Mouse (Mus musculus): ENCODE results near the gene Abcc4.

Abcc4 gene

DNA sequence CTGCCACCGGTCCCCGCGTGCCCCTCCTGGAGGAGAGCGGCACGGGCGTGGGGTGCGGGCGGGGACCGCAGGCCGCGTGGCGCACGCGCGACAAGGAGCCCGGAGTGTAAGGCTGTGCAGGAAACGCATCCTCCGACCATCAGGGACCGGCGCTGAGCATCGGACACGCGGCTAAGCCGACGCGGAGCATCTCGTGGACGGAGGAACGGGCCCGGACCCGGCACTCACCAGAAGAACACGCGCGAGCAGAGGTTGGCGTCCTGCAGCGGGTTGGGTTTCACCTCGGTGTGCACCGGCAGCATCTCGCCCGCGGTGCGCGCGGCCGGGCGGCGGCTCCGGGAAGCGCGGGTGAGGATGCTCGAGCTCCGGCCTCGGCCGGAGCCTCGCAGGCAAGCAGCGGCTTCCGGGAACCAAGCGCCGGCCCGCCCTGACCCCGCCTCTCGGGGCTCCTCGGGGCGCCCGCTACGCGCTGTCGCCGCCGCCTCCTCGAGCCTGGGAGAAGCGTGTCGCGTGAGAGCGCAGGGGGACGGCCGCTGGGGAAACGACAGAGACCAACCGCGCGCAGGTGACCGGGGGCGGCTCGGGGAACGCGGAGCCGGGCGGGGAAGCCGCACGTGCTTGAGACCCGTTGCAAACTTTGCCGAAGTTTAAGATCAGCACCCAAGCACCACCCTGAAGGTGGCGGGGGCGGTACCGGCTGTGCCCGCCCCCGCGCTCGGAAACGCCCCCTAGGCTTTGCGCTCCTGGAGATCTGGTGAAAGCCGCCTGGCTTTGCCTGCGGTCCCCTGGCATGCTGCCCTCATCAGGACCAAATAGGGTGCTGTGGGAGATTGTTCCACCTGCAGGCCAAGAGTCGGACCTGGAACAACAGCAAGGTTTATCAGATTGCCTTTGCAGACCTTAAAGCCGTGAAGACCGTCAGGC is at the start of gene Abcc4:
TSS of gene Abcc4 (minus strand) at position 412 of the 924 bp plus-strand sequence.
- peak; percentile 33 to 54 for DNase-seq (ENCODE audit: low spot score in 2 of 2)

DNA sequence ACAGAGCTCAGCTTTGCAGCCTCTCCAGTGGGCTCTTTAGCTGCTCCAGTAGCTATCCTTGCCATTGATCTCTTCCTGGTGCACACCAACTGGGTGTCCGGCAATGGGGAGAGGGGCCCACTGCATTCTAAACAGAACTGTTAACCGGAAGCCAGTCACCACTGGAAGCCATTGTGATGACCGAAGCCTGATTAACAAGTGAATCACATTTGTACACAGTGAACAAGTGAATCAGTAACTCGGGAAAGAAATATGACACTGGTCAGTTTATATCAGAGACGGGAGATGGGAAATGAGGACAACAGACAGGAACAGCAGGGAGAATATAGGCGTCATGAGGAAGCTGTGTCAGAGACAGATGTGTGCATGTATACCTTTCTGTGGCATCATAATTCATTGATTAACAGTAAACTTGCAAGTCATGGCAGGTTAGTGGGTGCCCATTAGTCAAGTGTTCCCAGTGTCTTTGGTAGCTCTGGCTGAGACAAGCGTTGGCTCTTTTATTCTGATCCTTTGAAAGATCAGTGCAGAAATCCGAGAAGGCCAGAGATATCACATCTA is 45.3 kb upstream of the Abcc4 start:
- no peak for DNase-seq (ENCODE audit: low spot score in 2 of 2)

DNA sequence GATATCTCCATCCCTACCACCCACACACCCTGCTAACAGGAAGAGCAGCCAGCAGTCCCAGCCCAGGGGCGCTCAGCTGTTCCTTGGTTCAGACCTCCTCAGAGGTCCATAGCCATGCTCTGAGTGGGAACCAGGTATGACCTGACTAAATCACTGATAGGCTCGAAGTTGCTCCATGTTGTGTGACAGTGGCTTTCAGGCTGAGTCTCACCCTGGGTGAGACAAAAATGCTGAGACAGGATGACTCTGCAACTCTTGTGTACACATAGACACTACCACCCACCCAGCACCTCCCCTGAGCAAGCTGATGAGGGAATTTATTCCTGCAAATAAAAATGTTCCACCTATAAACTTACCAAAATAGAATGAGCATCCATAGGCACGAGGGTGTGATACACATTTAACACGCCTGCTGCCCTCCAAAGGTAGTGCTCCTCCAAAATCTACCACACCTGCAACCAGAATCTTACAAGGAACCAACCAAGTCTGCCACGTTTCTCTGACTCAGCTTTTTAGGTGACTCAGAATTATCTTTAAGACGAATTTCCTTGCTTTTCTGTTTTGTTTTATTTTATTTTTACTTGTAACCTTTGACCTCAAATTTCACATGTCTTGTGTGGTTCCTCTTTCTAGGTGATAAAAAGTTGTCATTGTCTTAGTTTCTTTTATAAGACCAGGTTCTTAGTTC is 44.6 kb upstream of the Abcc4 start:
- no peak for DNase-seq (ENCODE audit: low spot score in 2 of 2)

DNA sequence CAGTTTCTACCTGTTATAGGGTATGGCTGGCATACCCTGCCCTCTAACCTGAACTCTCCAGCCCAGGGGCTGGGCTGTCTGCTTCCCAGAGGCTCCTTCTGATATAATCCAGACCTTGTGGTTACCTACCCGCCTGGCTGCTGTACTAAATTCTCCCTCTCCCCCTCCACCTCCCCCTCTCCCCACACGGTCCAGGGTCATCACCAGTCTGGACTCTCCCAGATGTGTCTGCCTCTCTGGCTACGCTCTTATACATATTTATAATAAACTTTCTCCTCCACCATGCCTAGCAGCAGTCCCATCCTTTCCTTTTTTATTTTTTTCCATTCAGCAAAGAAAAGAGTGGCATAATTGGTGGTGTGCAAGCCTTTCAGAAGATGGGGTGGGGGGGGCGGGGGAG is 43.7 kb upstream of the Abcc4 start:
- DNase-seq (ENCODE audit: low spot score in 2 of 2), result no peak

DNA sequence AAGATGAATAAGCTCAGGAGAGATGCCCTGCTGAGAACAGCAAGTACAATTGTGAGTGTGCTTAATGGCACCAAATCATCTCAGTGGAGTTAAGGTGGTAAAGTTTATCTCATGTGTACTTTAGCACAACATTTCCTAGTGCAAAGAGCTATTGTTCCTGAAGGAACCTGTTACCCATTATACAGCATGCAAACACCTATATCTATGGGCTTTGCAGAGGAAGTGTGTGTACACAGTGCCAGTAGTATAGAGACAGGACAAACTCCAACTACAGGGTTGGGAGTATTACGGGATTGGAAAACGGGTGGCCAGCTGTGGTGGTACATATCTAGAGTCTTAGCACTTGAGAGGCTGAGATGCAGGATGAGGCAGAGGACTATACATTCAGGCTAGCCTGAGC is 43.0 kb upstream of the Abcc4 start:
- no peak for DNase-seq (ENCODE audit: low spot score in 2 of 2)

DNA sequence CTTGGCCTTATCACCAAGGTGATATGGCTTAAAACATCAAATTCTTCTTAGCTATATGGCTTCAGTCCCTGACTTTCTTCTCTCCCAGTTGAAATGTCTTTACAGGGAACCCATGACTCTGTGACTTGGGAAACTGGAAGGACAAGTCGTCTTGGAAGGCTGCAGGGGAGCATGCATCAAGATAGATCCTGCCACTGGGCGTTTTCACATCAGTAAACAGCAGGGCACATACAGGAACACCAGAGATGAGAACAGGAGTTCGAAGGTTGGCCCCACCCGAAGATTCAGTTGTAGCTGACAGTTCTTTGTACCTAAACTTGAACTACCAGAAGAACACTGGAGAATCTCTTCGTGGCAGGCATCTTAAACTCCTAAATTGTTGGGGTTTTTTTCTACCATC is 36.8 kb upstream of the Abcc4 start:
- DNase-seq (ENCODE audit: low spot score in 2 of 2), result no peak

DNA sequence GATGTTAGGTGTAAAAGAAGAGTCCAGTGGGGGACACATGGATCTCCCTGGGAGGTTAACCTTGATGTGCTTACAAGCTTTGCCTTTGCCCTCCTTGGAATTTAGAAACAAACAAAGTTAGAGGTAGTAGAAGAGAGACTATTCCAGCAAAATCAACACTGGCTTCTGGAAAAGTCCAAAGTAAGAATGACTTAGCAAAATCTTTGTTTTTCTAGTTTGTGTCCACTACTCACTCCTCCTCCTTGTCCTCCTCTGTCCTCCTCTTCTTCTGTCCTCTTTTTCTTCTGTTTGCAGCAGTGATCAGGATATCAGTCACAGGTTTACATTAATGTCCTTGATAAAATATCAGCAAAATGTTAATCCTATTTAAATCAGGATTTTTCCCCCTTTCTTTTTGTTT is 35.8 kb upstream of the Abcc4 start:
- no peak for DNase-seq (ENCODE audit: low spot score in 2 of 2)

DNA sequence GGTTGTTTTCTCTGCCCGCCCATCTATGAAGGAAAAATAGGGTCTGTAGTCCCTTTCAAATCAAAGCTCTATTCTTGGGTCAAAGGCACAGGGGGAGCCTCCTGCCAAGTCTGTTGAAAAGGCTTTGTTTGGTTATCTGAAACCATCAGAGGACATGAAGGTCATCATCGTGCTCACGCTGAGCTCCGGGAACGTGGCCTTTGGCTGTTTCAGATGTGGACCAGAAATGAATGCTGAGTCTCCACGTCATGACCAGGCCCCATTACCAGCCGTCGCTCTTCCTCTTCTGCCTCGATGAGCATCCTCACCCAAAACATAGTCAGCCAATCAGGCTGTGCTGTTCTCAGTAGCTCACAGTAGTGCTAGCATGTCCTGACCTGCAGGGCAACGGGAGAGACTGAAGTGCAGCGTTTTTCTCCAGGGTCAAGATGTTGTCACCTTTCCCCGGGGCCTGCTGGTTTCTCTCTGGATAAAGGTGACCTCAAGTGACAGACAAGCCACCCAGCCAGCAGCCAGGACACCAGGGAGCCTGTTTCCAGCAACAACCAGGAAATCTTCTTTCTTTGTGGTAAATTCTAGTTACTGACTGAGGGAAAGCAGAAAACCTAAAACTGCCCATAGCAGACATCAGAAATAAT is 31.4 kb upstream of the Abcc4 start:
- DNase-seq (ENCODE audit: low spot score in 2 of 2), result no peak

DNA sequence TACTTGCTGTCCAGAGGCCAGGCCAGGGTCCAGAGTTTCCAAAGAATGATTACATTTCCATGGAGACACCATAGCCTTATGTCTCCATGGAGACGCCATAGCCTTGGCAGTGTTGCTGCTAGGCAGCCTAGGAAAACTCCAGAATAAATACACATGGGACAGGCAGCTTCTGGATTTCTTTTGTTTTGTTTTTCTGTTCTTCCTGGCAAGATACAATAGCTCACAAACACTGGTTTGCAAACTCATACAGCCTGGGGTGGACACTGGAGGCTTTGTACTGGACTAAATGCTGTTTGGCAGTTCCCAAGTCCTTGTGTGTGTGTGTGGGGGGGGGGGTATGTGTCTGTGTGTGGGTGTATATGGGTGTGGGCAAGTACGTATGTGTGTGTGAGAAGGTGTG is 29.1 kb upstream of the Abcc4 start:
- DNase-seq (ENCODE audit: low spot score in 2 of 2), result no peak

DNA sequence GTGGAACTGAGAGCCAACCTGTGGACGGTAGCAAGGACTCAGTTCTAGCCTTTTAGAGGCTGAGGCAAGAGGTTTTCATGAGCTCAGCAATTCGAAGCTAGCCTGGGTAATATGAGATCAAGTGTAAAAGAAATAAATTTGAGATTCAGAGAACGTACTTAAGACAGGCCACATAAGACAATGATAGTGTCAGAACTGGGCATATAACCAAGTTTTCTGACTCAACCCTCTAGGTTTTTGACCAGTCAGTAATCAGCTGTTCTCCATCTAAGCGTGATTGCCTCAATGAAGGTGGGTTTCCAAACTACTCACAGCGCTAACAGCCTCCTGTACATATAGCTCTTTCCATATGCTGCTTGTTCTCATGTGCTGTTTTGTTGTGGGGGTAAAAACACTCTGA is 27.1 kb upstream of the Abcc4 start:
- no peak for DNase-seq (ENCODE audit: low spot score in 2 of 2)

DNA sequence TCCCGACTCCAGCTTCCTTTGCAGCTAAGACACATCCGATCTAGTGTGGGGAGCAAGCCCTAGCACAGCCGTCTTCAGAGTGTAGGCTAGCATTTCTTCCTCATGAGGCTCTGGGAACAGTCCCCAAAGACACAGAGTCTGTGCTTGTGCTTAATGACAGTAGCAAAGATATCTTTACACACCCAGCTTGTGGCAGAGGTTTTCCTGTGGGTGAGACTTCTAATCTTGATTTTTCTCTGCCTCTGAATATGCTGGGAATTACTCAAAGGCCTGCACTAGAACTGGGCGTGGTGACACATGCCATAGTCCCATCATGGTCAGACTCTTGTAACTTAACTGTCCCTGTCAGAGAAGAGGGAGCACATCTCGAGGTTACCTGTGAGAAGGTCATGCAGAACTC is 24.6 kb upstream of the Abcc4 start:
- no peak for DNase-seq (ENCODE audit: low spot score in 2 of 2)

DNA sequence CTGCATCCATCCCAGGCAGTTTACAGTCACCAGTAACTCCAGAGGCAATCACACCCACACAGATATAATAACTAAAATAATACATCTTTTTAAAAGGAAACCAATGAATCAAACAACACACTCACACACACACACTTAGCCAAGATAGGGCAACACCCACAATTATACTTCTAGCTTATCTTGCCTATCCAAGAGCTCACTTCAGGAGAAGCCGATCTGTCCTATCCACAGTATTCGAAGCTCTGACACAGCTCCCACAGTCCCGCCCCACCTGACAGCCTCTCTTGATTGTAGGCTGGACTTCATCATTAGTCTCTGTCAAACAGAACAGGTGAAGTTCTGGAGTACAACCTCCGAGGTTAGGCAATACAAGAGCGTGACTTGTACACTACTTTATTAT is 19.4 kb upstream of the Abcc4 start:
- DNase-seq (ENCODE audit: low spot score in 2 of 2), result no peak

DNA sequence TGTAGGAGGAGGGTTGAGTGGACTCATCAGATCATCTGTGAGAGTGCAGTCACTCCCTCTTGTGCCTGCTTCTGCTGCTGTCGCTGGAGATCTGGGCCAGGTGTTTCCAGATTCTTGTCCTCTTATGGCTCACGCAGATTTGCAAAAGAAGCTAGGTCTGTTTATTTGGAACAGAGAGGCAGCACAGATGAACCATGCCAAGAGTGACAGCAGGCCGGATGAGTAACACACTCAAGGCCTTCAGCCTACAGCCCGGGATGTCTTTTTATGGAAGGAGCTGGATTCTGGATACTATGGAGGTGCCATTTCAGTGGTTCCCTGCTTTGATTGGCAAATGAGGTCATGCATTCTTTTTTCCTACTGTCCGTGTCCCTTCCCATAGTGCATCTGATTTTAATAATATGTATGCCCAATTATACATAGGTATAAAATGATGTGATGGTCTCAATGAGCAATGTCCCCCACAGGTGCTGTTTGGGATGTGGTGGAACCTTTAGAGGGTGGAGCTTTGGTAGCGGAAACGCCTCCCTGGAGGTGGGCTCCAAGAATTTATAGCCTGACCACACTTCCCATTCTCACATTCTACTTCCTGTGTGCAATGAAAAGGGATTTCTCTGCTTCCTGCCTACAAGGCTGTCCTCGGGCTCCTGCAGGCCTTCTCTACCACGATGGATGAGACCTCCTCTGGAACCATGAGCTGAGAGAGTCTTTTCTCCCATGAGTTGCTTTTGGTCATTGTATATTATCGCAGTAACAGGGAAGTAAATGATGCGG is 18.1 kb upstream of the Abcc4 start:
- no peak for DNase-seq (ENCODE audit: low spot score in 2 of 2)

DNA sequence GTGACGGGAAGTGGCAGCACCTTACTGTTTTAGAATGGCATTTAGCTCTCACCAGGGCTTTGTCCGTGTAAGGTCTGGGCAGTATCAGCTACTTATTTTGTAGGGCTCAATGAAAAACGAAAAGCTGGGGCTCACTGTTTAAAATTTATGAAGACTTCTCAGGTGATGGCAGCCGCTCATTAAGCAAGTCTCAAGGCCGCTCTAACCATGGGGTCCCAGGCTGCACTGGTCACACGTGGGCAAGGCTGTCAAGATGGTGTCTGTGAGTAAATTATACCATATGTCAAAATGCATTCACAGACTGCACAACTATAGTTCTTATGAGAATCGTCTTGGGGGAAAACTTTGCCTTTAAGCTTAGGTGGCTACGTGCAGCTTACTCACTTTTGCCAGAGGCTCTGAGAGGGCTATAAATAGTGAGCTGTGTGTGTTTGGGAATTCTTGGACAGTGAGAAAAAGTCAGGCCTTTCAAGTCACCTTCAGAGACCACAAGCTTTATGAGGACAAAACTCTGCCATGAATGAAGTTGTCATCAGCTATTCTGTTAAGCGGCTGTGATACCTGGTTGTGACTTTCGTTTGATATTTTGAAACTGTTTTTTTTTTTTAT is 13.7 kb upstream of the Abcc4 start:
- DNase-seq (ENCODE audit: low spot score in 2 of 2), result no peak

DNA sequence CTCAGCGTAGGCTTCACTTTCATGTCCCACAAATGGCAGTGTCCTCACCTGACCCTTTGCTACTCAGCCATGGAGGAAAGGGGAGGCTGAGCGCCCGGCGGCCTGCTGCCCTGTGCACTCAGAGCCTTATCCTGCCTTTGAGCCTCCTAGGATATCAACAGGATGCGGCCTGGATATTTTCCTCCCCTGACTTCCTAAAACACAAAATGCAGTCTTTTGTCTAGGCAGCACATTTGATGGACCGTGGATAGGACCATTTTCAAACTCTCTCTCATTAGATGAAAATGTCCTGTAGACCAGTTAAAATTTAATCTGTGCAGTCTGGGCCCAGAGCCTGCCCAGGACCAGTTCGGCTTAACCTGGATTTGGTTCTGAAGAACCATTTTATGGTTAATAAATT is 12.6 kb upstream of the Abcc4 start:
- no peak for DNase-seq (ENCODE audit: low spot score in 2 of 2)

DNA sequence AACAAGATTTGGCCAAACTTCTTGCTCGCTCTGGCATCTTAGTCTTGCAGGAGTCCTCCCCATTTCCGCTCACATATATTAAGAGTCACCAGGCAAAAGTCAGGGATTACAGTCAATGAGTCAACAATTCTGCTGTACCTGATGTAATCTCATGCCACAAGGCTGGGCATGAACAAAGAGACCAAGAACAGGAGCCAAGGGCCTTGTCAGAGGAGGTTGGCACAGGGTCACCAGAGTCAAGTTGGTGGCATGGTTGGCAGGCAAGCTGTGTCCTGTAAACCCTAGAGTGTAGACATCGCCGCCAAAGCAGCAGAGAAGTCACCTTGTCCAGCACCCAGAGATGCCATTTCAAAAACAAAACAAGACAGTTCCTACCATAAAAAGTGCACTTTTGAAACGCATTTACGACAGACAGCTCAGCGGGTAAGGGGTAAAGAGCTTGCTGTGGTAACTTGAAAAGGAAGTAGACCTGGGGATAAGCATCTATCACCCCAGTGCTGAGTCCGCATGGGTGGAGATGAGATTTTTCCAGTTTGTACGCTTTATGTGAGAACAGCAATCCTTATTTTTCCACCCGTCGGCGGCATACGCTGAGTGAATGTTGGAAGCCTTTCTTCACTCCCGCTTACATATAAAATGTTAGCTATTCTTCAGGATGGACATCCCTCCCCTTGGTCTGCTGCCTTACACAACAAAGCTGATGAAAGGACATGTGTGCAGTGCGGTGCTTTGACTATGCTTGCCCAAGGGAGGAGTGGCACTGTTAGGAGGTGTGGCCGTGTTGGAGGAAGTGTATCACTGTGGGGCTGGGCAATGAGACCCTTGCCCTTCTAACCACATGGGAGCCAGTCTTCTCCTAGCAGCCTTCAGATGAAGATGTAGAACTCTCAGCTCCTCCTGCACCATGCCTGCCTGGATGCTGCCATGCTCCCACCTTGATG is 10.6 kb upstream of the Abcc4 start:
- no peak for DNase-seq (ENCODE audit: low spot score in 2 of 2)

DNA sequence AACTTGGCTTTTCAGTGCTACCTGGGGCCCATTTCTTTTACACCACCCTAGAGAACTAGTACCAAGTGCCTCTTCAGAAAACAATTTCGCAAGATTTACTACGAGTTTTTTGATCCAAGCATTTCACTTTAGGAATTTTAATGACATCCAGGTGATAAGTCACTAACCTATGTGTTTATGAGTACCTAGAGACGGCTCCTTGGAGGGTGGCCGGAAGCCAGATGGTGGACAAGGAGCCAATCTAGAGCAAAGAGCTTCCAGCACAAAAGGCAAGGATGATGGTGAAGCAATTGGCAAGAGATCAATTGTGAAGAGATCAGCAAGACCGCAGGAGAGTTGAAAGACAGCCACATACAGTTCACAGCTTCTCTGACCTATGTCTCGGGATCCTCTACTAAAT is 8.7 kb upstream of the Abcc4 start:
- DNase-seq (ENCODE audit: low spot score in 2 of 2), result no peak

DNA sequence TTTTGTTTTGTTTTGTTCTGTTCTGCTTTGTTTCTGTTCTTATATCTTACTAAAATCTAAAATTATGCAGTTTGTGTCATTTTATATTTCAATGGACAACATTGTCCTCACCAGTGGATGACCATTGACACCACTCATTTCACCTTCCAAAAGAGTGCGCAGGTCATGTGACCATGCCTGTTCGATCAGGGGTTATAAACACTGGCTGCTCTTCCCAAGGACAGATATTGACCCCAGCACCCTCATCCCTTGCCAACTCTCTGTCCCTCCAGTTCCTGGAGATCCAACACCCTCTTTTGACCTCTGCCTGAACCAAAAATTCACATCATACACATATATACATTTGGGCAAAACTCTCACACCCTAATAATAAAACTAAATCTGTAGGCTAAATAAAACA is 8.3 kb upstream of the Abcc4 start:
- no peak for DNase-seq (ENCODE audit: low spot score in 2 of 2)

DNA sequence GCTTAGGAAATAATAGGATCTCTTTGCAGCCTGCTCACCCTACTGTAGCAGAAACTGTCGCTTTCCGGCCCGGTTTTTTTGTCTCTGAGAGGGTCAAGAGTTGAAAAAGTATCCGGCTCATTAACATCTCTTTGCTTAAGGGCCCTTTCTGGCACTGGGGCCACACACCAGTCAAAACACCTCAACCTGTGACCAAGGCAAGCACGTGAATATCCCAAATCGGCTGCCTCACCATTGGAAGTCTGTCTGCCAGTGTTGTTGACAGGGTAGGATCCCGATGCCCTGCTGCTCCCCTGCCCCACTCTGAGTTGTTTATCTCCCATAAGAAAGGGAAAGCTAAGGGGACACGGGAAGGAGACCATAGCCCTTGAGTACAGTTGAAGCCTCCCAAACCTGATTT is 7.8 kb upstream of the Abcc4 start:
- no peak for DNase-seq (ENCODE audit: low spot score in 2 of 2)

DNA sequence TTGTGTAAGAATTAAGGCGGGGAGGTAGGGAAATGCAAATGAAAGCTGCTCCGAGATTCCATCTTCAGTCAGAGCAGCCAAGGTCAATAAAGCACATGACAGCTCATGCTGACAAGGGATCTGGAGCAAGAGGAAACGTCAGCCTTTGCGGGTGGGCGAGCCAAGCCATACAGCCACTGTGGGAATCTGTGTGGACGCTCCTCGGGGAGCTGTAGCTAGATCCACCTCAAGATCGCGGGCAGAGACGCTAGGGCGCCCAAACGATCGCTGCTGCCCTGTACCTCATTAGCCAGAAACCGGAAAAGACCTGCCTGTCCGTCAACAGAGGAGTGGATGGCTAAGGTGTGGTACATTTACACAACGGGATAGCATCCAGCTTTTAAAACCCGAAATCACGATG is 7.4 kb upstream of the Abcc4 start:
- DNase-seq (ENCODE audit: low spot score in 2 of 2), result no peak
